Mouse (Mus musculus) CH12.LX (cell line): Measurements from ENCODE around the gene Gramd1a.

ENCODE experiments used
- MXI1 ChIP-seq: IDR thresholded peaks from 2 replicates; pipeline ENCODE4 v1.6.1; 2011; ENCODE audit warnings: mild to moderate bottlenecking, low read depth, low read length, improper control_type of control experiment
- SIN3A ChIP-seq: IDR thresholded peaks from 2 replicates; pipeline ENCODE4 v1.6.1; 2012; ENCODE audit warnings: low read length, improper control_type of control experiment, inconsistent platforms

DNA sequence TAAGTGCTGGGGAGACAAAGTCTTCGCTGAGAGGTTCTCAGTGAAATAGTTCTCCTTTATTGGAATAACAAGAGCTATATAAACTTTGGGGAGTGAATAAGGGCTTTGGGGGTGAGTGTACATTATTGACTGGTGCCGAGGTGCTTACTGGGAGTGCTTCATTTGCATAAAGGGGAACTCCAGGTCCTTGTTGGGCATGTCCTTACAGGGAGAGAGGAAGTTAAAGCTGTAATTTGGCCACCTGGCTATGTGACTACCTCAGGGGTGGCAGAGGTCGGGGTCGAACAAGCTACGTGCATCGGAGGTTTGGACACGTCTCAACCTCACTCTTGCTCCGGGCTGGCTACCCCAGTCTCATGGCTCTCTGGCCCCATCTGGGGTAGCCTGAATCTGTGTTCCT lies 18.8 kb upstream of the Gramd1a start:
- no peak for TF ChIP-seq SIN3A
- TF ChIP-seq MXI1, result no peak
